Mouse (Mus musculus) urinary bladder, postnatal 10 days (tissue): Measurements from ENCODE around the gene Kcnq5.
A peak's percentile ranks its signal among the peaks of the same experiment; 100 is the strongest.

Experiments
- DNase-seq: peaks from one replicate; pipeline ENCODE4 v3.0.0; 2022; ENCODE audit warnings: low spot score

Kcnq5 gene

GRCm38 (mm10) chr1:21961251-21962082 is at the start of gene Kcnq5:
Kcnq5 (minus strand) TSS chr1:21961942.
- peak; percentile 15 for DNase-seq

- DNase-seq, result no peak
Measured at GRCm38 (mm10) chr1:21979755-21980154, 18.0 kb upstream of the Kcnq5 start.

- DNase-seq, result no peak
Measured at GRCm38 (mm10) chr1:21979292-21979691, 17.6 kb upstream of the Kcnq5 start.

GRCm38 (mm10) chr1:21974040-21974439 is 12.3 kb upstream of the Kcnq5 start:
- no peak for DNase-seq

- no peak for DNase-seq
Measured at GRCm38 (mm10) chr1:21967139-21967538, 5.4 kb upstream of the Kcnq5 start.

GRCm38 (mm10) chr1:21962896-21963864 is 1.4 kb upstream of the Kcnq5 start:
- DNase-seq, result no peak

- peak; percentile 10 for DNase-seq
Measured at GRCm38 (mm10) chr1:21962083-21962471, 335 bp upstream of the Kcnq5 start.

- DNase-seq, result peak; percentile 10
Measured at GRCm38 (mm10) chr1:21960421-21961250, 1.1 kb downstream of the Kcnq5 start.

GRCm38 (mm10) chr1:21959648-21960285 is 2.0 kb downstream of the Kcnq5 start:
- DNase-seq, result no peak

- DNase-seq, result no peak
Measured at GRCm38 (mm10) chr1:21958013-21958412, 3.7 kb downstream of the Kcnq5 start.

- DNase-seq, result no peak
Measured at GRCm38 (mm10) chr1:21940831-21941230, 20.9 kb downstream of the Kcnq5 start.

GRCm38 (mm10) chr1:21927182-21927581 is 34.6 kb downstream of the Kcnq5 start:
- no peak for DNase-seq

GRCm38 (mm10) chr1:21923293-21923642 is 38.5 kb downstream of the Kcnq5 start:
- DNase-seq, result no peak

- DNase-seq, result no peak
Measured at GRCm38 (mm10) chr1:21922578-21923292, 39.0 kb downstream of the Kcnq5 start.

GRCm38 (mm10) chr1:21919276-21919675 is 42.5 kb downstream of the Kcnq5 start:
- no peak for DNase-seq

- DNase-seq, result no peak
Measured at GRCm38 (mm10) chr1:21896067-21896719, 65.5 kb downstream of the Kcnq5 start.

- no peak for DNase-seq
Measured at GRCm38 (mm10) chr1:21883747-21884146, 78.0 kb downstream of the Kcnq5 start.

- no peak for DNase-seq
Measured at GRCm38 (mm10) chr1:21870889-21871288, 90.9 kb downstream of the Kcnq5 start.

GRCm38 (mm10) chr1:21868484-21868883 is 93.3 kb downstream of the Kcnq5 start:
- DNase-seq, result no peak

- DNase-seq, result no peak
Measured at GRCm38 (mm10) chr1:21856399-21856798, 105.3 kb downstream of the Kcnq5 start.
